Mouse (Mus musculus) frontal cortex, postnatal 25 days (tissue): Measurements from ENCODE around the gene Chd3.

ENCODE experiments used
- DNase-seq, 2 experiments: peaks; one replicate each; pipeline ENCODE4 v3.0.0; 2022; ENCODE audit warnings: low spot score in 2 of 2

Gene Chd3

GRCm38 (mm10) chr11:69389531-69390399 lies 20.6 kb upstream of the Chd3 start:
- DNase-seq: peak in 1 of 2 experiments; percentile 28

- no peak for DNase-seq
Observed at GRCm38 (mm10) chr11:69388680-69389079, 19.5 kb upstream of the Chd3 start.

DNA sequence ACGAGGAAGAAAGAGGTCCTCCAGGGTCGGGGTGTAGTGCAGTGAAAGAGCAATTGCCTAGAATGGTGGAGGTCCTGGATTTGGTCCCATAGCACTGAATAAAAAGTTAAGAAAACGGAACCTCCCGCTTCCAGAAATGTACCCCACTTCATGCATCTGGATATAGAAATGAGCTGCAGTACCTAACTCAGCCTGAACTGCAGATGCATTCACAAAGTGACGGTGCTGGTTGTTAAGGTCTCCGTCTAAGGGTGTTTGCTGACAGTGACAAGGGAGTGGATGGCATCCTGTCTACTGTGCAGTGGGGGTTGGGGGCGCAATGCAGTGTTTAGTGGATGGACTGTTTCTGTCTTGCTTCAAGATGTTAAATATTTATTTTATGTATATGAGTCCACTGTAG lies 17.6 kb upstream of the Chd3 start:
- no peak for DNase-seq

DNA sequence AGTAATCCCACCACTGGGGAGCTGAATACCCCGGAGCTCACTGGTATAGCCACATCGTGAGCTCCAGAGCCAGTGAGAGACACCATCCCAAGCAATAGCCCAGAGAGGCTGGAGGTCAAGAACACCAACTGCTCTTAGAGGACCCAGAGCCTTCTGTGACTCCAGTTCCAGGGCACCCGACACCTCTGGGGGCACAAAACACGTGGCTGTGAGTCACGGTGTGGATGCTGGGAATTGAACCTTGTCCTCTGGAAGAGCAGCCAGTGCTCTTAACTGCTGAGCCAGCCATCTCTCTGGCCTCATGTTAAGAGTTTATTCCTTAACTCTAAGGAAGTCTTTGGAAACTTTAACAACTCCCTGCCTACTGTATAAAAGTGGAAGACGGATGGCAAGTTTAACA lies 15.8 kb upstream of the Chd3 start:
- no peak for DNase-seq

- no peak for DNase-seq
Observed at GRCm38 (mm10) chr11:69382478-69383105, 13.4 kb upstream of the Chd3 start.

- DNase-seq: no peak
Observed at GRCm38 (mm10) chr11:69381356-69381755, 12.2 kb upstream of the Chd3 start.

DNA sequence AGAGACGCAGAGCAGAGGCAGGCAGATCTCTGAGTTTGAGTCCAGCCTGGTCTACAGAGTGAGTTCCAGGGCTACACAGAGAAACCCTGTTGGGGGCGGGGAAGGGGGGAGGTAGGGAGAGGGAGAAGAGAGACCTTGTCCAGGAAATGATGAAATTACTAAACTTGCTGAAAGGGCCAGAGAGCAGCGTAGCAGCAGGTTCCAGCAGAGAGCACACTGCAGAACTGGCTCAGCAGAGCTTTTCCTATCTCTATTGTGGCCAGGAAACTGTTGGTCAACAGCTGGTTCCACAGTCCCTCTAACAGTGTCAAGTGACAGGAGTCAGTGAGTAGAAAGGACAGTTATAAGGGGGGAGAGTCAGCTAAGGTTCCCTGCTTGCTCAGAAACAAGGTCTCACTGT lies 10.4 kb upstream of the Chd3 start:
- no peak for DNase-seq

DNA sequence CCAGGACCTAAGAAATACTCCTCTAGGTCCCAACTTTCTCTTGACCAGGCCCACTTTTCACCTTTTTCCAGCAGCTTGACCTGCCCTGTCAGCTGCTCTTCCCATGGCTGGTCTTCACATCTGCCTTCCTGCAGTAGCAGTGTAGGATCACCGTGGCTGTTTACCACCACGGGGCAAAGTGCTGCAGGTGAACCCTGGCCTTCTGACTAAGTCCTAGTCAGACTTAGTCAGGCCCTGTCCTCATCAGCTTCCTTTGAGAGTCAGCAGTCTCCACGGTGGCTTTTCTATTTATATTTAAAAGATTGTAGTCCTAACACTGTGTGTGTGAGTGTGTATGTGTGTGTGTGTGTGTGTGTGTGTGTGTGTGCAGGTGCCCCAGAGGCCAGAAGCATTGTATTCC lies 8.6 kb upstream of the Chd3 start:
- DNase-seq: no peak

GRCm38 (mm10) chr11:69375646-69376045 lies 6.4 kb upstream of the Chd3 start:
- no peak for DNase-seq

DNA sequence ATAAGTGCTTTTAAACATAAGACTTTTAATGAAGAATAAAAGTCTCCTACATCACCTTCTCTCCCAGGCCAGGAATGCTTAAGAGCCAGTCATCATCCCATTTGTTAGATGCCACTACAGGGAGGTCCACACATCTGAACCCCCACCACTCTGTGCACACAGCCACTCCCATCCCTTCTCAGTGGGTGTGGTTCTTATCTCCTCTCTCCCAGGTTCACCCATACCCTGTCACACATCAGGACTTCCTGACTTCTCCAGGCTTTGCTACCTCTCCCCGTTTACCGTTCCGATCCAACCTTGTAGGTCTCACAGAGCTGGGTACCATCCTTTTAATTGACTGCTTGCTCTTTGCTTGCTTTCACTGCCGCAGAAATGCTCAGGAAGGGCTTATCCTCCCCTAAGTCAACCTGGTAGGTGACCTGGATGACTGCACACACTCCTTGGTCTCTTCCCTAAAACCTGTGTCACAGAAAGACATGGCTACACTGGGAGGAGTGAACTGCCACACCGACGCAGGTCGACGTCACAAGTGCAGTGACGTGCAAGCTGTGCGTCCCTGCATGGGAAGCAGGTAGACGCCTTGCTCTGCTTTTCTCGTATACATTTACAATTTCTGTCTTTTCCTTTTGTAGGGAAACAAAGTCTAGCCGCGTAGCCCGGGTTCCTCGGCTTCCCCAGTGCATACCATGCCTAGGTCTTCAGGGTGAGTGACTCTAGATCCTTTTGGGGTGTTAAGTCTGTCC lies 4.2 kb upstream of the Chd3 start:
- no peak for DNase-seq

DNA sequence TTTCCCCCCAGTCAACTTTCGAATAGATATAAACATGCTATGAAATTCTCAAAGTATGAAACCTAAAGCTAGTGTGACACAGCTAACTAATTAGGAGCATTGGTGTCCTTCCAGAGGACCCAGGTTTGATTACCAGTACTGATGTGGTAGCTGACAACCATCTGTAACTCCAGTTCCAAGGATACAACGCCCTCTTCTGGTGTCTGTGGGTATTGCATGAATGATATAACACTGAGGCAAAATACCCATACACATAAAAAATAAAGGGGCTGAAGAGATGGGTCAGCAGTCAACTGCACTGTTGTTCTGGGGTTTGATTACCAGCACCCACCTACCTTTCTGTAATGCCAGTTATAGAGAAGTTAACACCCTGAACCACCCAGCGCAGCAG lies 3.6 kb upstream of the Chd3 start:
- DNase-seq: no peak

GRCm38 (mm10) chr11:69372056-69372779 lies 3.0 kb upstream of the Chd3 start:
- DNase-seq: peak in 1 of 2 experiments; percentile 35

DNA sequence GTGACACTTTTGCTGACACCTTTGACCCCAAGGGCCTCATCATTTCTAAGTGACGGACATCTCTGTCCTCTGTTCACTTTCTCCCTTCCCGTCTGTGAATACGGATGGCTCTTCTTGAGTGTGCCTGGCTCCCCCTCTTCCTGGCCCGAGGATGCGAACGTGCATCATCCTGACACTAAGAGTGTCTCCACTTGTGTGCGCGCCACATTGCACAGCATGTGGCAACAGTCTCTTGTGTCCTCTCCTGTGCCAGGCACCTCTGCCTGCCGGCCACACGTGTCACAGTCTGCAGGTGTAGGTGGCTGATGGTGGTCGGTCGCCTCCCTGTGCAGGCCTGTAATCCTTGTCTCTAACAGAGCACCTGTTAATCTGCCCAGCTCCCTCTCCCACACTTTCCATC lies 2.4 kb upstream of the Chd3 start:
- DNase-seq: no peak

DNA sequence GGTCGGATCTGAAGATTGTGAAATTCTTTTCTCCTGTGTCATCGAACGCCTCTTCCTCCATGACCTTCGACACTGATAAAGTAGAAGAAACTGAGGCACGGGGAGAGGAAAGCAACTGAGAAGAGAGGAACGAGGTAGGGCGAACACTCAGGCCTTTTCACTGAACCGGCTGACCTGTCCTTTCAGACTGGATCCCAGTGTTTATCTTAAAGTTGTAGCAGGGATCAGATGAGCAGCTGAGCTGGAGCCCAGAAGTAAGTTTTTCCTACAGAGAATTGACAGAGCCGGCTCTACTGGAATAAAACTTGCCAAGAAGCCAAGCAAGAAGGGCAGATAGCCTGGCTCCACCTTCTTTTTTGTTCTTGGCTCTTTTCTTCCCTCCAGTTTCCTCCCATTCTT lies 1.6 kb upstream of the Chd3 start:
- no peak for DNase-seq

DNA sequence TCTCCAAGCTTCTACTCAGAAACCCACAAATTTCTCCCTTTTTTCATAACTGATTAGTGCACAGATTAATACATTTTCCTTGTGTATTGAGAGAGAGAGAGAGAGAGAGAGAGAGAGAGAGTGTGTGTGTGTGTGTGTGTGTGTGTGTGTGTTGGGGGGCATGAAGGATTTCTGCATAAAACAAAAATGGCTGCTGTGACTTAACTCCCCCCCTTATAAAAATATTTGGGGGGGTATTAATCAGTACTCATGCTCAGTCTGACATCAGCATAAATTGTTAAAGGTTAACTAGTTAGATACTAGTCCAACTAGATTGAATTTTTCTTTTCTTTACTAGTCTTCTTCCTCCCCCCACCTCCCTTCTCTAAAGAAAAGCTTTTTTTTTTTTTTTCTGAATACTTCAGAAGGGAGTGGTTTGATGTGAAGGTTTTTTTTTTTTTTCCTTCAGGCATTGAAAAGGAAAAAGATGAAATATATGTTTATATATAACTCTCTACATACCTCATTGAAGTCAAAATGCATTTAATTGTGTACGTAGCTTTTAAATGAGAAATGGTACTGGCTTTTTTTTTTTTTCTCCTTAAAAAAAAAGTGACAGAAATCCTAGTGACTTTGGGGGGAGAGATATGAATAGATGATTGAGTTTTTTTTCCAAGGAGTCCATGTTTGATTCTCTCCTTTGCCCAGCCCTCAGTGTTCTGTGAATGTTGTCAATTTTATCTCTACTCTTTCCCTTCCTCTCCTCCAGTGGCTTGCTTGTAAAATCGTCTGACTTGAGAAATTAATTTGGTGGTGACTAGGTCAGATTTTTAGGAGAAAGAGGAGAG lies 997 bp upstream of the Chd3 start:
- no peak for DNase-seq

DNA sequence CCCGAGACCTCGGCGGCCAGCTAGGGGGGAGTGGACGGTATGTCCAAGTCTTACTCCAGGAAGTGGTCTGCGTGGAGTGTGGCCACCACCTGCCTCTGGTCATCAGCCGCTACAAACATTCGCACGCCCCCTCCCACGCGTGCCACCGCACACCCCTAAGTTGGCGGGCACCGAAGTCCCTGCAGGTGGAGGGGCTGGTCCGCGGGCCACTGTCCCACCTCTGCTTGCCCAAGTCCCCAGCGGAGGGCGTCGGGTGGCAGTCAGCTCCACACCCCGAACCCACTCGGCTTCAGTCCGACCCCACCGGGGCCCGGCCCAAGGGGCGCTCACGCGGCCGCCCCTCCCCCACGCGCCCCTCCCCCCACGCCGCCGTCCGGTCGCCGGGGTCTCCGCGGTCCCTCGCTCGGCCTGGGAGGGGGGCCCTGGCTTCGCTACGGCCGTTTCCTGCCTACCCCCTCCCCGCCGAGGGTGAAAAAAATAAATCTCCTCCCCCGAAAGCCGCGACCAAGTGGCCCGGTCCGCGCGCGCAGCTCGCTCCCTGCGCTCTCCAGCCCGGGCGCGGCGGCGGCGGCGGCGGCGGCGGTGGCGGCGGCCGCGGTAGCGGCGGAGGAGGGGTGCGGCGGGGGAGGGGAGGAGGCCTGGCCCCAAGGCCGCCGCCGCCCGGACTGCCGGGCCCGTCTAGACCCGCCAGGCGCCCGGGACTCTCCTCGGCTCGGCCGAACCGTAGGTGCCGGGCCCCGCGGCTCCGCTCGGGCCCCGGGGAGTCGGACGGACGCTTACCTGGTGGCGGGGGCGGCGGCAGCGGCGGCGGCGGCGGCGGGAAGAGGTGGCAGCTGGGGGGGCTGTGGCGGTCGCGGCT lies 621 bp downstream of the Chd3 start:
- peak in 1 of 2 experiments; percentile 38 for DNase-seq

GRCm38 (mm10) chr11:69367616-69368355 lies 1.4 kb downstream of the Chd3 start:
- DNase-seq: peak in 1 of 2 experiments; percentile 21

GRCm38 (mm10) chr11:69366855-69367615 lies 2.2 kb downstream of the Chd3 start:
- DNase-seq: peak in 1 of 2 experiments; percentile 29
